Mouse (Mus musculus): Measurements from ENCODE around the gene Snip1. TPM values are rescaled to one million over a fixed set of nuclear protein-coding genes. Genes with fewer than 3 reads are reported as not detected.

Snip1 gene
- total RNA-seq (2021) = 10 to 100 TPM; 16.6 to 17.4 TPM

GRCm38 (mm10) chr4:125066490-125067370 is at the start of gene Snip1:
TSS of gene Snip1 (plus strand) at chr4:125066672.
- intact Hi-C loops (cut with DNase I) = no loop called here
- DNase-seq = peak; percentile 93

GRCm38 (mm10) chr4:125017431-125017830 is 49.0 kb upstream of the Snip1 start:
- intact Hi-C loops (cut with DNase I) = no loop called here
- DNase-seq = peak; percentile 57

GRCm38 (mm10) chr4:125020780-125021538 is 45.5 kb upstream of the Snip1 start:
- DNase-seq = peak; percentile 22
- intact Hi-C loops (cut with DNase I) = no loop called here

- peak; percentile 92 for DNase-seq
- intact Hi-C loops (cut with DNase I) = no loop called here
Measured at GRCm38 (mm10) chr4:125029891-125030614, 36.4 kb upstream of the Snip1 start.

GRCm38 (mm10) chr4:125034341-125034740 is 32.1 kb upstream of the Snip1 start:
- DNase-seq = no peak
- intact Hi-C loops (cut with DNase I) = no loop called here

GRCm38 (mm10) chr4:125044454-125044853 is 22.0 kb upstream of the Snip1 start:
- intact Hi-C loops (cut with DNase I) = no loop called here
- no peak for DNase-seq

GRCm38 (mm10) chr4:125055385-125055784 is 11.1 kb upstream of the Snip1 start:
- no peak for DNase-seq
- intact Hi-C loops (cut with DNase I) = no loop called here

- intact Hi-C loops (cut with DNase I) = no loop called here
- DNase-seq = no peak
Measured at GRCm38 (mm10) chr4:125056476-125056875, 10.0 kb upstream of the Snip1 start.

GRCm38 (mm10) chr4:125057273-125057672 is 9.2 kb upstream of the Snip1 start:
- intact Hi-C loops (cut with DNase I) = no loop called here
- DNase-seq = no peak

- no peak for DNase-seq
- intact Hi-C loops (cut with DNase I) = loop anchor here (2.0 kb wide), 1 partner anchor 115 kb away; no protein-coding TSS in a partner anchor
Measured at GRCm38 (mm10) chr4:125058033-125058432, 8.4 kb upstream of the Snip1 start.

GRCm38 (mm10) chr4:125059025-125059424 is 7.4 kb upstream of the Snip1 start:
- intact Hi-C loops (cut with DNase I) = loop anchor here (2.0 kb wide), 1 partner anchor 116 kb away; no protein-coding TSS in a partner anchor
- peak; percentile 80 for DNase-seq

- intact Hi-C loops (cut with DNase I) = no loop called here
- DNase-seq = no peak
Measured at GRCm38 (mm10) chr4:125063829-125064228, 2.6 kb upstream of the Snip1 start.

GRCm38 (mm10) chr4:125065517-125066307 is 760 bp upstream of the Snip1 start, which contains the start of gene Dnali1:
TSS of gene Dnali1 (minus strand) at chr4:125065703.
- intact Hi-C loops (cut with DNase I) = no loop called here
- DNase-seq = peak; percentile 35

GRCm38 (mm10) chr4:125077700-125078099 is 11.2 kb downstream of the Snip1 start:
- no peak for DNase-seq
- intact Hi-C loops (cut with DNase I) = no loop called here

- no peak for DNase-seq
- intact Hi-C loops (cut with DNase I) = no loop called here
Measured at GRCm38 (mm10) chr4:125078698-125079097, 12.2 kb downstream of the Snip1 start.

GRCm38 (mm10) chr4:125084403-125085345 is 18.2 kb downstream of the Snip1 start, which contains the start of gene Meaf6:
TSS of gene Meaf6 (plus strand) at chr4:125085134.
- peak; percentile 93 for DNase-seq
- intact Hi-C loops (cut with DNase I) = no loop called here

GRCm38 (mm10) chr4:125085346-125085841 is 18.9 kb downstream of the Snip1 start:
- DNase-seq = peak; percentile 60
- intact Hi-C loops (cut with DNase I) = no loop called here

- intact Hi-C loops (cut with DNase I) = no loop called here
- no peak for DNase-seq
Measured at GRCm38 (mm10) chr4:125093031-125093430, 26.6 kb downstream of the Snip1 start.

GRCm38 (mm10) chr4:125096066-125096465 is 29.6 kb downstream of the Snip1 start:
- intact Hi-C loops (cut with DNase I) = no loop called here
- DNase-seq = no peak

Data from left cerebral cortex, postnatal 4 days (tissue).